Mouse (Mus musculus) E14TG2a.4 (cell line): ENCODE measurements around the gene Antxr1.

Experiments used
- H3K27me3 ChIP-seq: 2 replicates; pipeline ENCODE4 v1.6.1; 2014; ENCODE audit warnings: low read length, control low read depth; ENCODE audit not compliant: insufficient read depth
- H3K36me3 ChIP-seq: 2 replicates; pipeline ENCODE4 v1.6.1; 2014; ENCODE audit warnings: low read length, control low read depth; ENCODE audit not compliant: insufficient read depth
- H3K4me1 ChIP-seq: replicated peaks from 2 replicates; pipeline ENCODE4 v1.6.1; 2014; ENCODE audit warnings: low read depth, low read length, control low read depth
- H3K4me3 ChIP-seq: replicated peaks from 2 replicates; pipeline ENCODE4 v1.5.1; 2014; ENCODE audit warnings: mild to moderate bottlenecking, low read length
- H3K9me3 ChIP-seq: 2 replicates; pipeline ENCODE4 v1.6.1; 2014; ENCODE audit warnings: low read length, control low read depth
- CTCF ChIP-seq: conservative IDR thresholded peaks from 2 replicates; pipeline ENCODE4 v1.5.1; 2014; ENCODE audit warnings: low read length
- NANOG ChIP-seq: IDR thresholded peaks from 2 replicates; pipeline ENCODE4 v1.6.1; 2014; ENCODE audit warnings: borderline replicate concordance, low read length, mixed read lengths
- POU5F1 ChIP-seq: IDR thresholded peaks from 2 replicates; pipeline ENCODE4 v1.6.1; 2014; ENCODE audit warnings: low read length, borderline replicate concordance

Antxr1 gene

GRCm38 (mm10) chr6:87270452-87270851, 65.2 kb downstream of the Antxr1 start:
- TF ChIP-seq NANOG (no peak), CTCF (no peak), POU5F1 (no peak)
- H3K4me1 ChIP-seq, result no peaks in the 10 kb centered on the region
- H3K36me3 ChIP-seq, result no peaks in the 10 kb centered on the region
- H3K4me3 ChIP-seq, result no peak overlapping the region
- H3K27me3 ChIP-seq, result no peaks in the 10 kb centered on the region
- peaks cover 15% of the 10 kb centered on the region for H3K9me3 ChIP-seq

DNA sequence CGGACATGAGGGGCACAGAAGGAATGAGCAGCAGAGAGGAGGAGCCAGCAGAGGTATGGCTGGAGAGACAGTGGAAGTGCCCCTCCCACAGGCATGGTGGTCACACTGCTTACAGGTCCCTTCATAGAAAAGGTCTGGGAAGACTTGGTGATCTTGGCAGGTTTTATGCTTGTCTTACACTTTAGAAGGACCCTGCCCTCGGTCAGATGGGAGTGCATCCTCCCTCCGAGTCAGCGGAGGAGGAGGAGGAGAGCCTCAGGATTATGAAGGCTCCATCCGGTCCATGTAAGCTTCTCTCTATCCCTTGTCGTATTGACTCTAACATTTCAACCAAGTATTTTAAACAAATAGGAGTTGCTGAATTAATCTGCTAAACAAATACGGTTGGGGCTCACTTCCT, 65.7 kb downstream of the Antxr1 start:
- Histone ChIP-seq H3K4me3 (no peak overlapping the region), H3K36me3 (no peaks in the 10 kb centered on the region), H3K27me3 (no peaks in the 10 kb centered on the region), H3K9me3 (peaks cover 18% of the 10 kb centered on the region), H3K4me1 (no peaks in the 10 kb centered on the region)
- no peak for TF ChIP-seq POU5F1
- TF ChIP-seq NANOG, result no peak
- no peak for TF ChIP-seq CTCF

DNA sequence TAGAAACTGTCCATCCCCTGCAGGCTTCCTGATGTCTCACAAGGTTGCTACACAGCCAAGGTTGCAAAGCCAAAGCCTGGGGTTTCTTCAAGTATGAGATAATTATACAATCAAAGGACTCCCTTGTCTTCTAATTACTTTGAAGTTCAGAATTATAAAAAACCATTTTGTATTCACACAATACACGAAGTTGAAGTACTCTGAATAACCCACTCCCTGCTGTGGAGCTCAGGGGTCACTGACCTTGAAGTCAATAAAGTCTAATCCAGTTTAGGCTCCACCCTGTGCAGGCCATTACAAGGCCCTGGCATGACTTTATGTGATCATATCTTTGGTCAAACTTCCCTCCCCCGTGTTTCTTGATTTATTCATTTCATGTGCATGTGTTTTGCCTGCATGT, 73.0 kb downstream of the Antxr1 start:
- no peak for TF ChIP-seq POU5F1
- peak; percentile 70 for TF ChIP-seq NANOG
- H3K36me3 ChIP-seq, result no peaks in the 10 kb centered on the region
- H3K4me3 ChIP-seq, result no peak overlapping the region

GRCm38 (mm10) chr6:87258976-87259375, 76.6 kb downstream of the Antxr1 start:
- H3K9me3 ChIP-seq, result no peaks in the 10 kb centered on the region
- H3K36me3 ChIP-seq, result no peaks in the 10 kb centered on the region
- H3K27me3 ChIP-seq, result peaks cover 3% of the 10 kb centered on the region; the same call in 1 of the 2 replicates
- no peak overlapping the region for H3K4me3 ChIP-seq
- TF ChIP-seq POU5F1, result no peak
- no peak for TF ChIP-seq CTCF
- TF ChIP-seq NANOG, result no peak
- H3K4me1 ChIP-seq, result peaks cover 34% of the 10 kb centered on the region

More for the DNA sequence above, 73.0 kb downstream of the Antxr1 start:
- Histone ChIP-seq H3K4me1 (peaks cover 16% of the 10 kb centered on the region), H3K27me3 (no peaks in the 10 kb centered on the region), H3K9me3 (peaks cover 11% of the 10 kb centered on the region; the same call in 1 of the 2 replicates)

- H3K4me1 ChIP-seq, result peaks cover 37% of the 10 kb centered on the region
- no peaks in the 10 kb centered on the region for H3K36me3 ChIP-seq
- no peaks in the 10 kb centered on the region for H3K9me3 ChIP-seq
- no peak overlapping the region for H3K4me3 ChIP-seq
- TF ChIP-seq POU5F1, result no peak
- TF ChIP-seq NANOG, result no peak
- TF ChIP-seq CTCF, result no peak
- peaks cover 3% of the 10 kb centered on the region; the same call in 1 of the 2 replicates for H3K27me3 ChIP-seq
Observed at GRCm38 (mm10) chr6:87257981-87258775, 77.4 kb downstream of the Antxr1 start.

DNA sequence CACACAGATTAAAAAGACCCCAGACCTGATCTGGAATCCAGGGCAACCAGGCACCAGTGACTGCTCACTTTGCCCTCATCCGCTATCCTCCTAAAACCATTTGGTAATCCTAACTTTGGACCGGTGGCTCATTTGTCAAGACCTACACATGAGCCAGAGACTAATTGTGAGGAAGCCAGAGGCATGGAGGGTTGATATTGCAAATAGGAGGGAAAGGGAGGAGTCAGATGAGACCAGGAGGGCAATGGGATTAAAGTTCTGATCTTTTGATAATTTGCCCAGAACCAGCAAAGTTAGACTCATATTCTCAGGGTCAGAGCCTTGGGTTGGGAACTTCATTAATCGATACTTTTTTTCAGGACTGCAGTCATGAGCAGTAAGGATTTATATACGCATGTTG, 78.2 kb downstream of the Antxr1 start:
- peaks cover 37% of the 10 kb centered on the region for H3K4me1 ChIP-seq
- H3K36me3 ChIP-seq, result no peaks in the 10 kb centered on the region
- no peaks in the 10 kb centered on the region for H3K9me3 ChIP-seq
- H3K4me3 ChIP-seq, result no peak overlapping the region
- H3K27me3 ChIP-seq, result peaks cover 3% of the 10 kb centered on the region; the same call in 1 of the 2 replicates
- TF ChIP-seq POU5F1, result no peak
- no peak for TF ChIP-seq CTCF
- no peak for TF ChIP-seq NANOG

DNA sequence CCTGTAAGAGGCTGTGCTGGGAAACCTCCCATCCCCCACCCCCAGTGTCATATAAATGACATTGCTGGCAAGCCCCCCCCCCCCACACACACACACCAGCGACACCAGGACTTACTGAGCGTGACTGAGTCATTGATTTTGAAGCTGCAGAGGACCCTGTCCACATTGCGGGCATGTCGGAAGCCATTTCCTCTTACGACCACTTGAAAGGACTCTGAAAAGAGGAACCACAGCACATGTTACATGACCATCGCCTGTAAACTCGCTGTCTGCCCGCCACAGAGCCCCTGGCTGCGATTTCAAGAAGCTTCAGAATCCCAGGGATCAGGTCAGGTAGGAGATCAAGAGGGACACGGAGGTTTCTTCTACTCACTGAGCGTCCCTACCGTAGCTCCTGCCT, 80.0 kb downstream of the Antxr1 start:
- H3K27me3 ChIP-seq, result peaks cover 3% of the 10 kb centered on the region; the same call in 1 of the 2 replicates
- H3K9me3 ChIP-seq, result no peaks in the 10 kb centered on the region
- no peaks in the 10 kb centered on the region for H3K36me3 ChIP-seq
- H3K4me1 ChIP-seq, result peaks cover 37% of the 10 kb centered on the region
- no peak for TF ChIP-seq CTCF
- no peak for TF ChIP-seq POU5F1
- no peak overlapping the region for H3K4me3 ChIP-seq

GRCm38 (mm10) chr6:87254756-87255155, 80.9 kb downstream of the Antxr1 start:
- H3K9me3 ChIP-seq, result no peaks in the 10 kb centered on the region
- no peak for TF ChIP-seq POU5F1
- TF ChIP-seq CTCF, result 0 out of 2 replicates have a peak, but pooled peaks have one; percentile 3
- peaks cover 36% of the 10 kb centered on the region for H3K4me1 ChIP-seq
- no peaks in the 10 kb centered on the region for H3K36me3 ChIP-seq
- peaks cover 3% of the 10 kb centered on the region; the same call in 1 of the 2 replicates for H3K27me3 ChIP-seq
- H3K4me3 ChIP-seq, result no peak overlapping the region
